Mouse (Mus musculus) brain, embryonic 14.5 days (tissue): ENCODE data around the gene Bbip1.

ENCODE experiments used
- CTCF ChIP-seq: fragments of 200-500 bp; IDR thresholded peaks from 2 replicates; pipeline ENCODE4 v1.5.1; 2012; ENCODE audit warnings: inconsistent platforms, mild to moderate bottlenecking, moderate library complexity, borderline replicate concordance; ENCODE audit not compliant: insufficient read depth, insufficient read length; ENCODE audit errors: extremely low read depth
- POLR2A ChIP-seq: fragments of 200-500 bp; IDR thresholded peaks from 2 replicates; pipeline ENCODE4 v1.6.1; 2012; ENCODE audit warnings: mild to moderate bottlenecking, inconsistent platforms, borderline replicate concordance; ENCODE audit not compliant: poor library complexity, insufficient read depth, insufficient read length, severe bottlenecking; ENCODE audit errors: extremely low read depth

DNA sequence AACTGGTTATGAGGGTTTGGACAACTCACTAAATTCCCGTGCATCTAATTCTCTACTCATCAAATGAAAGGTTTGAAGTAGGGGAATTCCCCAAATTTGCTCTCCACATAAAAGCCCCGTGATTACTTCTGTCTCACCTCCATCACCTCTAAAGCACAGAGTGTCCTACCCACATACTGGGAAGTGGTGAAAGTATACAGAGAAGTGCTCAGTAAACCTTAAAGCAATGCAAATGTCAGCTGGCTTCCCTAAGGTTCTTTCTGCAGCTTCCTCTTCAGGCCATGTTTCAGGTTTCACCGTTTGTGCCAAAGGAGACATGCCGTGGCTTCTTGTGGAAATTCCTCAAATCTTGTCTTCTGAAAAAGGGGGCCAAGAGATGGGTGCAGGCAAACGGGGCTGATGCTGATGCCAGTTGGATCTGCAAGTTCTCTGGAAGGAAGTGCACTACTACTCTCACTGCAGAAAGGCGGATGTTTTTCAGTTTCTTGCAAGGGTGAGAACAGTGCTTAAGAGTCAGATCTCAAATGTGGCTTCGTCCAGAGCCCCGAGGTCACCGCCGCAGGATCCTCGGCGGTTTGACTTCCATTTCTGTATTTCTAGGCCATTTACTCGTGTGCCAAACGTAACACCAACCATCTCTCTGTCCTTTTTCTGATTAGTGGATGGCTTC is 44.4 kb downstream of the Bbip1 start:
- TF ChIP-seq POLR2A (no peak), CTCF (no peak)
